Mouse (Mus musculus) ovary, postnatal 14 days (tissue): ENCODE measurements around the gene Plekhj1.
A peak's percentile ranks its signal among the peaks of the same experiment; 100 is the strongest.
"Not testable (repeated sequence)": the region's sequence is repeated elsewhere in the genome, so short reads cannot be mapped to it uniquely, and the experiment has no call there.

ENCODE experiments used
- DNase-seq: peaks from one replicate; pipeline ENCODE4 v3.0.0; 2022; ENCODE audit warnings: low spot score

Gene Plekhj1

DNA sequence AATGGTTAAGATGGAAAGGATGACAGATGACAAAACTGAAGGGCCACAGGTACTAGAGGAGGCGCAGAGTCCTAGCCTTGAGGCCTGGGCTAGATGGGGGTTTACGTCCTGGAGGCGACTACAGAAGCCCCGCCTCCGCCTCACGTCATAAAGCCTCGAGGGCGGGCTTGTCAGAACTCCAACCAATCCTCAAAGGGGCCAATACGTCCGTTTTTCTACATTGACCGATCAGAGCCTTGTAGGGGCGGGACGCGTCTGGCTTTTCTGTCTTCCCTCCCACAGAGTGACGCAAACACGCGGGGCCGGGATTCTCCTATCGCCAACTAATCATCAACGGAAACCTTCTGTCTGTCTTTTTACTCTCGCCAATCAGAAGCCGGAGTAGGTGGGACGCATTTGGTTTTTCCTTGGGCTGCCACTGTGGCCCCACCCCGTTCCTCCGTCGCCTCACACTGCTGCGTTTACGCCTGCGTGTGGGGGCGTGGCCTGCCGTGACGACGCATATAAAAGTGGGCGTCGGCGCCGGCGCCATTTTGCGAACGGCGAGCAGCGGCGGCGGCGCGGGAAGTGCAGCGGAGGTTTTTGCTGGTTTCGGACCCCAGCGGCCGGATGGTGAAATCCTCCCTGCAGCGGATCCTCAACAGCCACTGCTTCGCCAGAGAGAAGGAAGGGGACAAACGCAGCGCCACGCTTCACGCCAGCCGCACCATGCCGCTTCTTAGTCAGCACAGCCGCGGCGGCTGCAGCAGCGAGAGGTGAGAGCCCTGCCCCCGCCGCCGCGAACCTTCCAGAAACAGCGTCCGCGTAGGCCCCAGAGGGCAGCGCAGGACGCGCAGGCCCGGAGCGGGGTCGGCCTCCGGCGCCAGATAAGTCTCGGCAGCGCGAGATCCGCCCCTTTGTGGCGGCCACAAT is 28.0 kb upstream of the Plekhj1 start, which contains the start of gene Oaz1:
Oaz1 (plus strand) TSS at position 506 of the 912 bp plus-strand sequence.
- DNase-seq = peak; percentile 95

DNA sequence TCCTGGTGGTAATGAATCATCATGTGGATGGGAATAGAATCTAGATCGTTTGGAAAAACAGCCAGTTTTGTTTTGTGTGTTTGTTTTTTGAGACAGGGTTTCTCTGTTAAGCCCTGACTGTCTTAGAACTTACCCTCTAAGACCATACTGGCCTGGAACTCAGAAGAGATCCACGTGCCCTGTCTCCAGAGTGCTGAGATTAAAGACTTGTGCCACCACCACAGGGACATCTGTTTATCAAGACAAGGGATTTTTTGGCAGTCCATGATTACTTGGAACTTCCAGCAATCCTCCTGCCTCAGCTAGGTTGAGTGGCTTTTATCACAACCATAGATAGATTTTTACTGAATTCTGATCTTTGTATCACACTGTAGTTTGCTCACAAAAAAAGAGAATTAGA is 26.4 kb upstream of the Plekhj1 start:
- no peak for DNase-seq

DNA sequence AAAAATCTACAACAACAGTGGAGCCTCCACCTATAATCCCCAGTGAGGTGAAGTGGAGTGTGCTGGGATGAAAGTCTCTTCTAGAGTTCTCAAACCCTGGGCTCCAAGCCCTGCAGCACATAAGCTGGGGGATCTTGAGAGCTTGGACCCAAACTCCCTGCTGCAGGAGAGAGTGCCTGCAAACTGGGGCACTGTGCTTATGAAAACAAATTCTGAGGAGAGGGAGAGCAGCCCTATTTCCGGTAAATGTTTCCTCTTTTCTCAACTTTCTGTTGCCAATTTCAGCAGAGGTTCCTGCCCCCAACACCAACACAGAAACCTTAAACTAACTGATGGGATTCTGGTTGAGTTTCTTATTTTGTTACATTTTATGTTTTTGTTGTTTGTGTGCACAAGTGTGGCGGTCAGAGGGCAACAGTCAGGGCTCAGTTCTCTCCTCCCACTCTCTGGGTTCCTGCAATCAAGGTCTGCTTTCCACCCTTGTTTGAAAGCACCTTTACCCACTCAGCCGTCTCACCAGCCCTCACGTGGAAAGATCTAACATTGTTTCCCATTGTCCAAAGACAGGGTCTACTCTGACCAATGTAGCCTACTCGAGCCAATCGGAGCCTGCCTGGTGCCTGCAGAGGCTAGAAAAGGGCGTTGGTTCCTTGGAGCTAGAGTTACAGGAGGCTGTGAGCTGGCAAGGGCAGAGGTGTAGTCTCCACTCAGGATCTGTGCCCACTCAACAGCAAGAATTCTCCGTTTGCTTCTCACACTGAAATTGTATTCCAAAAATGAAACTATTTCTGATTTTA is 25.6 kb upstream of the Plekhj1 start:
- DNase-seq = no peak

GRCm38 (mm10) chr10:80823316-80823715 is 24.9 kb upstream of the Plekhj1 start:
- no peak for DNase-seq

- no peak for DNase-seq
These were observed 24.1 kb upstream of the Plekhj1 start for GRCm38 (mm10) chr10:80822528-80822927.

DNA sequence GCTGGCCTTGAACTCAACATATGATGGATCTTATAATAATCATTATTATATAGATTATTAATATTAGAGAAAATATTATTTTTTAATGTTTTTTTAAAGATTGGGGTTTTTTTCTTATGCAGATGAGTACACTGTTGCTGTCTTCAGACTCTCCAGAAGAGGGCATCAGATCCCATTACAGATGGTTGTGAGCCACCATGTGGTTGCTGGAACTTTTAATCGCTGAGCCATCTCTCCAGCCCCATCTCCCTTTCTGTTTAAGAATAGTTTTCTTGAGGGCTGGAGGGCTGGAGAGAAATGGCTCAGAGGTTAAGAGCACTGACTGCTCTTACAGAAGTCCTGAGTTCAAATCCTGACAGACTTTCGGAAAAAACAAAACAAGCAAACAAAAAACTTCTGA is 23.6 kb upstream of the Plekhj1 start:
- no peak for DNase-seq

- no peak for DNase-seq
These were observed 21.0 kb upstream of the Plekhj1 start for GRCm38 (mm10) chr10:80819406-80819805.

GRCm38 (mm10) chr10:80818599-80819281 is 20.3 kb upstream of the Plekhj1 start:
- DNase-seq = no peak

GRCm38 (mm10) chr10:80817955-80818354 is 19.5 kb upstream of the Plekhj1 start:
- not testable (repeated sequence) for DNase-seq

DNA sequence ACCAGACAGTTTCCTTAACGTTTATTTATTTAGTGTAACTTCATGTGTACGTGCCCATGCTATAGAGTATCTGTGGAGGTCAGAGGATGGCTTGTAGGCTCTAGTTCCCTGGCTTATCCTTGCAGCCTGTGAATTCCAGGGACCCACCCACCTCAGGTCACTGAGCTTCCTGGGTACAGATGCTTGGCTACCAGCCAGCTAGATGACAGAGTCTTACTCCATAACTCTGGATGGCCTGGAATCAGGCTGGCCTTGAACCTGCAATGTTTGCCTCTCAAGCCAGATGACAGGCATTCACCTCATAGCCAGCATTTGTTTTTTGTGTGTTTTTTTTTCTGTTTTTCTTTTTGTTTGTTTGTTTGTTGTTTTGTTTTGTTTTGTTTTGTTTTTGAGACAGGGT is 18.7 kb upstream of the Plekhj1 start:
- no peak for DNase-seq

- not testable (repeated sequence) for DNase-seq
These were observed 17.9 kb upstream of the Plekhj1 start for GRCm38 (mm10) chr10:80816303-80816702.

DNA sequence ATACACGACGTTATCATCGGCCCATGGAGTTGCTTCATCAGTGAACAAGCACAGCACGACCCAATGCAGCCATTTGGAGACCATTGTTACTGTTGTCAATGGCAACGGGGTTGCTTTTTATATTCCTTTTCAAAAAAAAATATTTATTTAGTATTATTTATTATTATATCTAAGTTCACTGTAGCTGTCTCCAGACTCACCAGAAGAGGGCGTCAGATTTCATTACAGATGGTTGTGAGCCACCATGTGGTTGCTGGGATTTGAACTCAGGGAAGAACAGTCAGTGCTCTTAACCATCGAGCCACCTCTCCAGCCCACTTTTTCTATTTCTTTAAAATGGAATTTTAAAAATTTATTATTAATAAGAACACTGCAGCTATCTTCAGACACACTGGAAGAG is 16.4 kb upstream of the Plekhj1 start:
- no peak for DNase-seq

DNA sequence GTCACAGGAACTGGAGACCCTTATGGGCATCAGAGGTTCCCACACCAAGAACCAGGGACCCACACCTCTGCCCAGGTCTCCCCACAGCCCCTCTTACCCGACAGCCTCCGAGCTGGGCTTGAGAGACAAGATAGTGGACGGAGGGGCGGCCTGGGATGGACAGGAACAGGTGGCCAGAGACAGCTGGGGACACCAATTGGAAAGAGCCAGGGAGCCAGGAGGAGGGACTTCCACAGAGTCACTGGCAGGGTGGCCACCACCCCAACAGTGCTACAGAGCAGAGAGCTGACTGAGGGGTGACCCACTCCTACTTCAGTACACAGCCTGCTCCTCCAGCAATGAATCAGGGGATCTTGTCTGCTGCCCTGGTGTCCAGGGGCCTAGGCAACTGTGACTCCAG is 14.9 kb upstream of the Plekhj1 start, which contains the start of gene Jsrp1:
Jsrp1 (minus strand) TSS at position 133 of the 400 bp plus-strand sequence.
- no peak for DNase-seq

DNA sequence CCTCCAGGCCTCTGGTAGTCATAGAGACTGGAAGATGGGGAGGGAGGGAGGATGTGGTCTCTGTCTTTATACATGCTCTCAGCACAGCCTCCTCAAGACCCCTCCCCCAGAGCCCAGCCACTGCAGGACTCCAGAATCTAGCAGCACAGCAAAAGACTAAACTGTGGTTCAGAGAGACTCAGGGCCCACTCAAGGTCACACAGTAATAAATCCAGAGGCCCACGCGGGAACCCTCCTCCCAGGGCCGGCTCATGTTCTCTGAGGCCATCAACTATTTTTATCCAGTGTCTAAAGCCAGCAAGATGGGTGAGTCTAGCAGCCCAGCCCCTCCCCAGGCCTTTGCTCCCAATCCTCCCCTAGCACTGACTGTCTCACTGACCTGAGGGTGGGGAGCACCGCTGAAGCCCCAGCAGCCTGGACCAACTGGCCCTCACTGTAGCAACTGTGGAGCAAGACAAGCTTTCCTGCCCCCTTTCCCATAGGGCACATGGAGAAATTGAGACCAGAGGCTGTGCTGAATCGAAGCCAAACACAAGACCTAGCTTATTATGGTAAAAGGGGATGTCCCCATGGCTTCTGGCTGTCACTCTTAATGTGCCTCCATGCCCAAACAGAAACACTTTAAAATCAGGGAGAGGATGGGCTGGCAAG is 14.1 kb upstream of the Plekhj1 start:
- no peak for DNase-seq

DNA sequence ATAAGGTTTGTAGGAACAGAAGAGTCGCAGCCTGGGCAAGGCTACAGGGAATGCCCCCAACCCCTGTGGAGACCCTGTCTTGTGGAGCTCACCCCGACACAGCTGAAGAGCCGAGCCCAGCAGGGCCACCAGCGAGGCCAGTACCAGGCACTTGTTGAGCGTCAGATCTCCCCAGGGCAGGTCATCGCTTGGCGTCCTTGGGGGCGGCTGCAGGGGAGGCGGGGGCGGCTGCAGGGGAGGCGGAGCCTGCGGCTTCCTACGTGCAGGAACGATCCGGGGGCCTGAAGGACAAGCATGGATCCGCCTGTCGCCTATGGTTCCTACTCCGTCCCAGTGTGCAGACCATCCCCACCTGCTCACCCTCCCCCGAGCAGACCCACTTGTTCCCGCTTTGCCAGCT is 11.7 kb upstream of the Plekhj1 start:
- DNase-seq = no peak

DNA sequence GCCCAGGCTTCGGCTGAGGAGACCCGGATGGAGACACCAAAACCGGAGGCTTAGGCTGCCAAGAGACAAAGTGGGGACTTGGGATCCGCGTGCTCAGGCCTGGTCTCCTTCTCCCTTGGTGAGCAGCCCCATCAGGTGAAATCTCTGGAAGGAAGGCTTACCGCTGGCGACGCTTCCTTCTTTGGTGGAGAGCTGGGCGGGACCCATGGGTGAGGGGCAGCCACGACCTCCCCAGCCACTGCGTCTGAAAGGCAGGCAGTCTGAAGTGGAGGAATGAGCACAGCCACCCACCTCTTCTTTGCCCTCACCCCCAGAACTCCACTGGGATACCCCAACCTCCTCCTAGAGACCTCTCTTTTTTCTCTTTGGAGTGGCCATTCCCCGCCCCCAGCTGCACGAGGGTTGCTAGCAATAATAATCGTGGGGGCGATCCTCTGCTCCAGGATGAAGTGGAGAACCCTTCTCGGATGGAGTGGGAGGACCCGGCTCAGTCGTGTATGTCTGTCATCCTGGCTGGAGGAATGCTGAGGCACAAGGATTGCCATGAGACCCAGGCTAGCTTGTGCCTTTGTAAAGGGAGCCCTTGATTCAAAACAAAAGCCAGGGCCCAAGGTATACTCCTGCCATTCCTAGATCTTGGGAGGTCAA is 10.7 kb upstream of the Plekhj1 start:
- no peak for DNase-seq

DNA sequence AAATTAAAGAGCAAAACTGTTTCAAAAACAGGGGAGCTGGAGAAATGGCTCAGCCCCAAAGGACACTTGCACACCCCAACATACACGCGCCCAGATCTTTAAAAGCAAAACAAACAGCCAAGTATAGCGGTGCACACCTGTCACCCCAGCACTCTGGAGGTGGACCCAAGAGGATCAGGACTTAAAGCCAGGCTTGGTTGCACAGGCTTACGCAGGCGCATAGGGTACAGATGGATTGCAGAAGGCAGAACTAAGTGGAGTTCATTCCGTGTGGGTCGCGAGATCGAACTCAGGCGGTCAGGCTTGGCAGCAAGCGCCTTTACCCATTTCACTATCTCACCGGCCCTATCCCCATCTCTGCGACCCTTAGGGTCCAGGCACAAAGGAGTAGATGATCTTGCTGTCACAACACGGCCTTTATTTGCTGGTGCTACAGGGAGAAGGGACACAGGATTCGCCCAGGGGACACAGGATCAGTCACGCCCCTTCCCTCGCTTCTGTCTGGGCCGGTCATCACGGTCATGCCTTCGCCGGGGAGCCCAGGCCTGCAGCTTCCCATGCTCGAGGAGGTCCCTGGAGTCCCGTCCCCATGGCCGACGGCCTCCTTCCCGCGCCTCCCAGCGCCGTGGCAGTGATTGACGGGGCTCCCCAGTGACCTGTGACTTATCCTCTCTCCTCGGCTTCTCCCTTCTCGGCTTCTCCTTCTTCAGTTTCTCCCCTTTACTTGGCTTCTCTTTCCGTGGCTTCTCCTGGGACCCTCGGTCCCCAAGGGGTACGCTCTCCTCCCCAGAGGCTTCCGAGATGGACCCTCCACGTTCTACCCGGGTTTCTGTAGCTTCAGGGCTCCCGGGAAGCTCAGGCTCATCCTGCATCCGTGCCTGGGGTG is 9.9 kb upstream of the Plekhj1 start:
- DNase-seq = no peak

DNA sequence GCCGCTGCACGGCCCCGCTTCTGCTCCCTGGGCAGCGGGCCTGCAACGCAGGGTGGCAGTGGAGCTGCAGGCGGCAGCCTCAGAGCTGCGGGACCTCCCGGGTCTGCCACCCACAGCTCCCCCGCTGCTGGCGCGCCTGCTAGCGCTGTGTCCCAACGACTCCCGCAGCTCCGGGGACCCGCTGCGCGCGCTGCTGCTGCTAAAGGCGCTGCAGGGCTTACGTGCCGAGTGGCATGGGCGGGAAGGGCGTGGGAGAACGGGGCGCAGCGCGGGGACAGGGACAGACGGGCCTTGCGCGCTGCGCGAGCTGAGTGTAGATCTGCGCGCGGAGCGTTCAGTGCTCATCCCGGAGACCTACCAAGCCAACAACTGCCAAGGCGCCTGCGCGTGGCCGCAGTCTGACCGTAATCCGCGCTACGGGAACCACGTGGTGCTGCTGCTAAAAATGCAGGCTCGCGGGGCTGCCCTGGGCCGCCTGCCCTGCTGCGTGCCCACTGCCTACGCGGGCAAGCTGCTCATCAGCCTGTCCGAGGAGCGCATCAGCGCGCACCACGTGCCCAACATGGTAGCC is 8.7 kb upstream of the Plekhj1 start:
- DNase-seq = no peak

- no peak for DNase-seq
These were observed 8.1 kb upstream of the Plekhj1 start for GRCm38 (mm10) chr10:80806341-80807056.
